Mouse (Mus musculus) embryonic fibroblast, embryonic 13.5 days (primary cell): ENCODE data around the gene Pced1a.

Experiments
- CTCF ChIP-seq: IDR thresholded peaks from 2 replicates; pipeline ENCODE4 v1.5.1; 2011; ENCODE audit warnings: mild to moderate bottlenecking, control low read depth, low read length, moderate library complexity, borderline replicate concordance; ENCODE audit not compliant: insufficient read depth
- POLR2A ChIP-seq: IDR thresholded peaks from 2 replicates; pipeline ENCODE4 v1.6.1; 2011; ENCODE audit warnings: low read depth, mild to moderate bottlenecking, control low read depth, low read length, moderate library complexity

DNA sequence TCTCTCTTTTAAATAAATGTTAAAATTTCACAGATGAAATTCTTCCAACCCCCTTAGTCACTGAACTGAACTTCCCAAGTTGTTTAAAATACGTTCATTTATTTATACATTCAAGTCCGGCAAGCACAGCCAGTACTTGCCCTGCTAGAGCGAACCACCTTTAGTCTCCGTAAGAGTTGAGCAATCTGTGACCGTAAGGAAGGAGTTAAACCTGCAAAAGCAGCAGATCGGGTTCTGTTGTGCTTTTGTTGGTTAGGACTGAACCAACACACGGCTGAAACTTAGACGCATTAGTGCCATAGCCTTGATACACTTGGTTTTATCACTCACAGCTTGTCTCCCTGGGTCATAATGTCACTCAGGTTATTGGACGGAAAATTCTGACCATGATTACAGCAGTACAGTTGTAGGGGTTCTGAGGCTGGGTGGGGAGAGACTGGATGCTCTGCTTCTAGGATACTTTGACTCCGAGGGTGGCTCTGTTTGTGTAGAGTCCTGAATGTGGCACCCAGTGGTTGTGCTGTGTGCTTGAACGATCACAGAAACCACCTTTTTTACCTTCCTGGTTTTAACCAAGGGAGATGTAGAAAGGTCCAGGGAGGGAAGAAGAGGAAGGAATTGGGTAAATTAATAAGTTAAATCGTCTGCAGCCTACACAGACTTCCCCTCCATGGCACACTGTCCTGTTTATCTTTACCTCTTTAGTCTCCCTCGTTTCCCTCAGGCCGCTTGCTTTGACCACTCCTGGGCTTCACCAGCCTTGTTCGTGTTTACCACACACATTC is 37.0 kb upstream of the Pced1a start:
- TF ChIP-seq CTCF (no peak), POLR2A (no peak)
